Mouse (Mus musculus) bone marrow, adult 2 months (tissue): ENCODE measurements at regions not wholly inside any gene's neighbourhood (a gene's known extent, or its start where the extent isn't known, plus 50 kb on each side); places are given as distances from the start of the nearest gene placed in this dataset.

Experiments used
- CTCF ChIP-seq: fragments of 200-500 bp; IDR thresholded peaks from 2 replicates; pipeline ENCODE4 v1.5.1; 2011; ENCODE audit warnings: low read length, control low read depth; ENCODE audit not compliant: control insufficient read depth, insufficient read depth
- POLR2A ChIP-seq: fragments of 200-500 bp; IDR thresholded peaks from 2 replicates; pipeline ENCODE4 v1.6.1; 2011; ENCODE audit warnings: low read depth, mild to moderate bottlenecking, control low read depth, low read length, borderline replicate concordance; ENCODE audit not compliant: control insufficient read depth

DNA sequence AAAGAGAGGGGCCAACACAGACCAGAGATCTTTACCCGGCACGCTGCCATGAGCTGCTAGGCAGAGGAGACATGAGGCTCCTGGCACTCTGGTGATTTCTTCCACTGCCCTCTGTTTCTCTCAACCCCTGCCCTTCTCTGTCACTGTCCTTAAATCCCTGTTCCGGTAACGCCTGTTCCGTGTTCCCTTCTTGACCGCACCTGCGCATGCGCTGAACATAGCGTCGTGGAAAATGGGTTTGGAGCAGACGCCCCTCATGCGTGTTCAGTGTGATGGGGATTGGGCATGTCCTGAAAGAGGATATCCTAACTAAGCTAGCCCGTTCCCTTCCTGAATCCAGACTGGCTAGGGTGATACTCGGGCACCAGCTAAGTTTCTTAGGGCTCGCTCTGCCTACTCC is 167.8 kb downstream of the Adgrd1 start:
- TF ChIP-seq CTCF, result no peak
- TF ChIP-seq POLR2A, result no peak
